ENCODE assay signal across 24 mouse cellular contexts in genomic region chr1:59295769-59296168, GRCm38 (mm10). TPM values are rescaled to one million over a fixed set of nuclear protein-coding genes. Genes with fewer than 3 reads are reported as not detected.
"Had no signal": no experiment of that assay in that cellular context is flagged by ENCODE, and none has a peak within 500 bp of the region (broad histone marks: within the 10 kb centered on the region; RNA-seq: fewer than 3 reads in every experiment).

No protein-coding gene starts in this region.

- H3K4me3 ChIP-seq: lung, embryonic 15.5 days; midbrain, embryonic 10.5 days; midbrain, embryonic 12.5 days; myocyte; neural tube, embryonic 13.5 days; neural tube, embryonic 15.5 days had no signal

- H3K9ac ChIP-seq: lung, embryonic 15.5 days; midbrain, embryonic 12.5 days; neural tube, embryonic 13.5 days; neural tube, embryonic 15.5 days had no signal

- H3K9me3 ChIP-seq: lung, embryonic 15.5 days; midbrain, embryonic 10.5 days; midbrain, embryonic 12.5 days; neural tube, embryonic 13.5 days; neural tube, embryonic 15.5 days had no signal

- H3K4me2 ChIP-seq: lung, embryonic 15.5 days; midbrain, embryonic 12.5 days; neural tube, embryonic 13.5 days; neural tube, embryonic 15.5 days had no signal

- H3K36me3 ChIP-seq: lung, embryonic 15.5 days; midbrain, embryonic 10.5 days; midbrain, embryonic 12.5 days; neural tube, embryonic 13.5 days; neural tube, embryonic 15.5 days had no signal

- H3K27me3 ChIP-seq: lung, embryonic 15.5 days; midbrain, embryonic 12.5 days; neural tube, embryonic 13.5 days; neural tube, embryonic 15.5 days had no signal

- ATAC-seq: lung, postnatal 0 days; midbrain, embryonic 16.5 days had no signal

- H3K4me1 ChIP-seq: midbrain, embryonic 12.5 days; neural tube, embryonic 13.5 days; neural tube, embryonic 15.5 days had no signal

- H3K27ac ChIP-seq: lung, embryonic 15.5 days; midbrain, embryonic 10.5 days; midbrain, embryonic 12.5 days; neural tube, embryonic 13.5 days; neural tube, embryonic 15.5 days had no signal

- DNase-seq: lung, adult 18-20 months; lung, postnatal 14 days; lung, postnatal 4 days; midbrain, embryonic 14.5 days; retina, postnatal 1 day; right cerebral cortex, adult 18-20 months; right cerebral cortex, postnatal 25 days; right cerebral cortex, postnatal 4 days; spleen, adult 18-20 months; thymus, adult 18-20 months; thymus, postnatal 14 days; thymus, postnatal 36 days had no signal

RNA-seq across cellular contexts. Expression of gene Cdk15, which starts 39.1 kb away (rescaled TPM):
- total RNA-seq: megakaryocyte, adult 5-6 weeks; megakaryocyte-erythroid progenitor cell, adult 5-6 weeks had no signal
- polyA plus RNA-seq: lung, embryonic 15.5 days; small intestine, adult 2 months; stomach, embryonic 14.5 days had no signal
